Mouse (Mus musculus) limb, embryonic 13.5 days (tissue): ENCODE measurements at regions not wholly inside any gene's neighbourhood (a gene's known extent, or its start where the extent isn't known, plus 50 kb on each side); places are given as distances from the start of the nearest gene placed in this dataset.

Experiments used
- ATAC-seq: fragments of 200-750 bp; cut with Nextera tagmentation; 2 replicates; pipeline ENCODE4 v1.8.0; 2017; ENCODE audit warnings: low read depth, moderate number of reproducible peaks, moderate TSS enrichment; ENCODE audit not compliant: low FRiP score
- H3K27ac ChIP-seq: fragments of 300-500 bp; sonication (generic); 2 replicates; pipeline ENCODE4 v1.5.1; 2015; ENCODE audit warnings: inconsistent platforms, mild to moderate bottlenecking, moderate library complexity
- H3K27me3 ChIP-seq: fragments of 300-500 bp; sonication (generic); 2 replicates; pipeline ENCODE4 v1.6.1; 2015; ENCODE audit warnings: mild to moderate bottlenecking, inconsistent platforms
- H3K36me3 ChIP-seq: fragments of 300-500 bp; sonication (generic); 2 replicates; pipeline ENCODE4 v1.6.1; 2015; ENCODE audit warnings: inconsistent platforms, mild to moderate bottlenecking, moderate library complexity
- H3K4me1 ChIP-seq: fragments of 300-500 bp; sonication (generic); 2 replicates; pipeline ENCODE4 v1.6.1; 2015; ENCODE audit warnings: inconsistent platforms
- H3K4me2 ChIP-seq: fragments of 300-500 bp; sonication (generic); replicated peaks from 2 replicates; pipeline ENCODE4 v1.6.1; 2015; ENCODE audit warnings: inconsistent platforms, mild to moderate bottlenecking, moderate library complexity
- H3K4me3 ChIP-seq: fragments of 300-500 bp; sonication (generic); 2 replicates; pipeline ENCODE4 v1.5.1; 2015; ENCODE audit warnings: moderate library complexity, mild to moderate bottlenecking, inconsistent platforms
- H3K9ac ChIP-seq: fragments of 300-500 bp; sonication (generic); 2 replicates; pipeline ENCODE4 v1.6.1; 2015; ENCODE audit warnings: mild to moderate bottlenecking, inconsistent platforms
- H3K9me3 ChIP-seq: fragments of 300-500 bp; sonication (generic); 2 replicates; pipeline ENCODE4 v1.6.1; 2016; ENCODE audit warnings: inconsistent platforms
- WGBS: fragments of 180-500 bp; shearing (Covaris S2); methylation state at CpG from one replicate; pipeline ENCODE4 v1.1.7; 2015; 5-methylcytosine and 5-hydroxymethylcytosine counted together

DNA sequence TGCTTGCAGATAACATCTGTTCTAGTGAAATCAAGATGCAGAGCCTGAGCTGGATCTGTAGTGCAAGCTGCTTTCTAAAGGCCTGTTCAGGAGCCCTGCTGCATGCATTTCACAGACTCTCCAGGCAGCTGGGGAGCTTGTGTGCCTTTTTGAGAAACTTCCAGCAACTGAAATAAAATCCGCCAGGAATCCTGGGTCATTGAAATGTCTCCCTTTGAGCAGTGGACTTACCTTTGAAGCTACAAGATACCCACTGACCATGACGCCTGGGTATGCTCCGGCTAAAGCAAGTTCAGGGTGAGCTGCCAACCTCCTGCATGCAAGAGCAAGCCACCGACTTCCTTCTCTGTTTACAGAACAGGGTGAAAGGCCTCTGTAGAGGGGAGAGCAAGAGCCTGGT is 278.7 kb downstream of the Cenpw start:
- ATAC-seq = peak; percentile 28; the same call in 1 of the 2 replicates
- Histone ChIP-seq H3K9me3 (no peaks in the 10 kb centered on the region), H3K36me3 (no peaks in the 10 kb centered on the region), H3K4me2 (no peak overlapping the region), H3K4me1 (no peaks in the 10 kb centered on the region), H3K9ac (no peak overlapping the region), H3K27ac (no peak overlapping the region), H3K27me3 (no peaks in the 10 kb centered on the region), H3K4me3 (no peak overlapping the region)
- WGBS = 22% methylated on average over 4 of the region's 4 CpGs

DNA sequence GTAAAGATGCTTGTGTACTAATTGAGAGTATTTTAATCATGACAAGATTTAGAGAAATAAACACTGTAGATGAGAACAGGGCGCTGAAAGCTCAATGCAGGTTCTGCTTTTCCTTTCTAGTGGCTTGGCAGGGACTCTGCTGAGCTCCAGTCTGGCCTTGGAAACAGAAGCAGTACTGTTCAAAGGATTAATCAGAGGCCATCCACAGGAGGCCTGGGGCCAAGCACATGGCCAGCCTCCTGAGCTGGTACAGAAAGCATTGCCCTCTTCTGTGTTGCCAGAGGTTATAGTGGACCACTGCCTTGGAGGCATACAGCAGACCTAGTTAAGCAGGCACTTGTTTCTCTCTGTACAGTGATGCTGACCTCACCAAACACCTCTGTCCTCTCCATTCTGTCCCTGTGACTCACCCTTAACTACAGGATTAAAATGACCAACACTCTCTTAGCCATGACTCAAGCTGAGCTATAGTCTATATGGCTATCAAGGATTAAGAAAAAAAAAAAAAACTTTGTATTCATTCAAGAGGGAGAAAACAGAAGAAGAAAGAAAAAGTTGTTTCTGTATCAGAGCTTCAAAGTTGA is 302.5 kb downstream of the Cenpw start:
- no peak overlapping the region for H3K4me2 ChIP-seq
- no peaks in the 10 kb centered on the region for H3K9me3 ChIP-seq
- H3K27ac ChIP-seq = no peak overlapping the region
- no peaks in the 10 kb centered on the region for H3K4me1 ChIP-seq
- no peaks in the 10 kb centered on the region for H3K27me3 ChIP-seq
- no peak overlapping the region for H3K4me3 ChIP-seq
- ATAC-seq = no peak
- 37% methylated on average over 1 of the region's 1 CpGs for WGBS
- H3K9ac ChIP-seq = no peak overlapping the region
- no peaks in the 10 kb centered on the region for H3K36me3 ChIP-seq

DNA sequence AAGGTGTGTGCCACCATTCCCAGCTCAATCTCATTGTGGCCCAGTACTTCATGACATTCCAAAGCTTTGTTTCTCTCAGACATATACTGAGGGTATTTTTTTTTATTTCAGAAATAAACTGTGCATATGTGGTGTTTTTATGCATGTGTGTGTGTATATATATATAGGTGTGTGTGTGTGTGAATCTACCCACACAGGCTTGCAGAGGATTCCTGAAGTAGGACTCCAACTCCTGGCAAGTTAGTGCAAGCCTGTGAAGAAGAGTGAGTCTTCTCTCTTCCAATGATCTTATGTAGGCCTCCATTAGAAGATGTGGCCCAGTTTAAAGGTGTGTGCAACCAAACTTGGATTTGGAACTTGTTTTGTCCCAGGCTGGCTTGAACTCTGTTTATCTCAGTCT is 328.9 kb upstream of the Rspo3 start:
- no peaks in the 10 kb centered on the region for H3K27me3 ChIP-seq
- no peak overlapping the region for H3K4me2 ChIP-seq
- no peaks in the 10 kb centered on the region for H3K9me3 ChIP-seq
- no peak overlapping the region for H3K4me3 ChIP-seq
- no peak for ATAC-seq
- no peak overlapping the region for H3K27ac ChIP-seq
- H3K36me3 ChIP-seq = no peaks in the 10 kb centered on the region
- H3K9ac ChIP-seq = no peak overlapping the region
- no peaks in the 10 kb centered on the region for H3K4me1 ChIP-seq

DNA sequence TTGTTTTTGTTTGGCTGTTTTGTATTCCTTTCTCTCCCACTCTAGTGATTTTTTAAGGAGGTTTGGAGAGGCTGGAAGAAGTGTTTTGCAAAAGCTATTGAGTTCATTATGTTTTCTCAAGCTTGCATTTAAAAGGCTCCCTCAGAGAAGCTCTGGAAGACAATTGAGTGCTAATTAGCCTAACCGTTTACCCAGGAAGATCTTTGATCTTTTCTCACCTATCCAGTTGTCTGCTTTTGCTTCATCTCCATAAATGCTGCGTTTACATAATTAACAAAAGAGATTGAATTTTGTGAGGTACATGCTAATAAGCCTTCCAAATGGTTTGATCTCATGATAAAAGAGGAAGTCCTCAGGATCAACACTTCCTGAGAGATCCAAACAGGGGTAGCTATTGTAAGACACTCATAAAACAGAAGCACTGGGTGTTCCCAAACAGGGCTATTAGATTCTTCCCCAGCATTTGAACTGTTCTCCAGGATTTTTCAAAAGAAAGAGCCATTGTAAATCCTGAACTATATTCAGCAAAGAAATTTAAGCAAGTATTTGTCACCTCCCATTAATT is 320.2 kb upstream of the Rspo3 start:
- no peak overlapping the region for H3K4me2 ChIP-seq
- no peak overlapping the region for H3K4me3 ChIP-seq
- H3K27ac ChIP-seq = no peak overlapping the region
- H3K9me3 ChIP-seq = no peaks in the 10 kb centered on the region
- no peaks in the 10 kb centered on the region for H3K36me3 ChIP-seq
- H3K4me1 ChIP-seq = 0 out of 2 replicates have a peak, but pooled peaks cover 4% of the 10 kb centered on the region
- H3K27me3 ChIP-seq = no peaks in the 10 kb centered on the region
- H3K9ac ChIP-seq = no peak overlapping the region
- WGBS = 4% methylated on average over 2 of the region's 2 CpGs
- no peak for ATAC-seq

DNA sequence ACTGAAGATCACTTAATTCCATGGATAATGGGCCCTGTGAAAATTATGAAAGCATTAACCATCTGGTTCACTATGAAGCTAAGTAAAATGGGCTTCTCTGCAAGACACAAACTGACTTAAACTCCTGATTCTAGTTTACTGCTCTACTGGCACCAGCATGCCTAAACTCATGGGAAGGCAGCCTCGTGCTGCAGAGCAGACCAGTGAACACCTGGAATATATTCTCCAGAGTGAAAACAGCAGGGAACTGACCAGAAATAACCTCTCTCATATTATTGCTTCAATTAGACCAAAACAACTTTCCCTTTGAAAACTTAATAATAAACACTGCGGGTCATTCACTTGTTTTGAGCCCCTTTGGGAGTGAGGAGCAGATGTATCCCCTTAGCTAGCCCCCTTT is 316.8 kb upstream of the Rspo3 start:
- no peak overlapping the region for H3K9ac ChIP-seq
- no peaks in the 10 kb centered on the region for H3K36me3 ChIP-seq
- 3% methylated on average over 2 of the region's 2 CpGs for WGBS
- H3K4me2 ChIP-seq = no peak overlapping the region
- no peak for ATAC-seq
- no peaks in the 10 kb centered on the region for H3K27me3 ChIP-seq
- H3K4me3 ChIP-seq = no peak overlapping the region
- H3K4me1 ChIP-seq = 0 out of 2 replicates have a peak, but pooled peaks cover 4% of the 10 kb centered on the region
- no peak overlapping the region for H3K27ac ChIP-seq
- H3K9me3 ChIP-seq = no peaks in the 10 kb centered on the region

DNA sequence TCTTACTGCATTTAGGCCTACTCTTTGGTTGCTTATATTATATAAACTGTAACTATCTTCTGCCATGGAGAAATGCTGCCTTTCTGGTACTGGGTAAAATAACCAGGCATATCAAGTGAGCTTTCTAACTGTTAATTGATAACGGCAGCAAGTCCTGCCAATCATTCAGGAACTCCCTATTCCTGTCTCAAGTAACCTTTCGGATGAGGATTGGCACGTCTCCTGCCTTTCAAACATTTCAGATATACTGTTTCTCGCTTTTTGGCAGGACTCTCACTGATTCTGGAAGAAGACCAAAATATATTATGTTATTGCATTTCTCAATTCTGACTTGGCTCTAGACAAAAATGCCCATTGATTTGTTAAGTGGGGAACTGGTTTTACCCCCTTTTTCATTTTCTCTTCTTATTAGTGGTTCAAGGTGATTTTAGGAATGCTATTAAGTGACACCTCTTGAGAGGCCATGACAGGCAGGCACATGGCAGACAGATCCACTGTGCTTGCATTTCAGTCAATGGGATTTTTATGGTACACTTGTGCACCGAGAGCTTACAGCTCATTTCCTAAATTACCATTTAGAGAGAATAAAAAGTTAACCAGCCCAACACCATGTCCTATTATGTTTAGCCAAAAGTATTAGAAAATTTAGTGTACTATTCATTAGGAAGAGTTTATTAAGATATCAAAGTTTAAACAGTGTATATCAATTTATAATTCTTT is 289.4 kb upstream of the Rspo3 start:
- Histone ChIP-seq H3K4me3 (no peak overlapping the region), H3K36me3 (no peaks in the 10 kb centered on the region), H3K27ac (no peak overlapping the region), H3K4me1 (no peaks in the 10 kb centered on the region), H3K9ac (no peak overlapping the region), H3K9me3 (no peaks in the 10 kb centered on the region), H3K4me2 (no peak overlapping the region), H3K27me3 (no peaks in the 10 kb centered on the region)
- peak; percentile 51; the same call in 1 of the 2 replicates for ATAC-seq
- WGBS = 38% methylated on average over 5 of the region's 5 CpGs

DNA sequence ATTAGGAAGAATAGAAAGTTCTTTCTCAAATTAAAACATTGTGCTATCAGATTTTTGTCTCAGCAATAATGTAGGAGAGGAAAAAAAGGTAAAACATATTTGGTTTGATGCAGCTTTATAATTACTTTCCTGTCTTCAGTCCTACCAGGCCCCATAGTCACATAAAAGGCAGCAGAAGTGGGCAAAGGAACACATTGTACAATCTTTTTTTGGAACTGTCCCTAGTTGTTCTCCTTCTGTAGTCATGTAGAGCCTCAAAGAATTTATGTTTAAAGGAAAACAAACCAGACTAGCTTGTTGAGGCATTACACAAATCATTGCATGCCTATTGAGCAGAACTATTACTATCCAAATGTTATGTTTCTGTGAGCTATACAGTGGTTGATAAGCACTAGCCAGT is 288.7 kb upstream of the Rspo3 start:
- Histone ChIP-seq H3K4me1 (no peaks in the 10 kb centered on the region), H3K27ac (no peak overlapping the region), H3K9ac (no peak overlapping the region), H3K9me3 (no peaks in the 10 kb centered on the region), H3K4me2 (no peak overlapping the region), H3K27me3 (no peaks in the 10 kb centered on the region), H3K4me3 (no peak overlapping the region), H3K36me3 (no peaks in the 10 kb centered on the region)
- no peak for ATAC-seq

DNA sequence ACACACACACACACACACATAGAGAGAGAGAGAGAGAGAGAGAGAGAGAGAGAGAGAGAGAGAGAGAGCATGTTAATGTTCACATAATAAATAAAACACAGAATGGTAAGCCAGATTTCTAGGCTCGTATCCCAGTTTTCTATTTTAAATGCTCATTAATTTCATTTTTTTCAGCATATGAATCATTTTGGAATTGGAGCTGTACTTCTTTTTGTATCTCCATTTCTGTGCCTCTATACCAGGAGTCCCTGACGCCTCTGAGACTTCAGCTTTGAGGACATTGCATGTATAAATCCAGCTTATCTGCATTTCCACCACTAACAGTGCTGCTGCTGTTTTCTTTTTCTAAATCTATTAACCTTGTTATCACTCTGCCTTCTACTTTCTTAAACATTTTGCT is 287.5 kb upstream of the Rspo3 start:
- Histone ChIP-seq H3K27ac (no peak overlapping the region), H3K9me3 (no peaks in the 10 kb centered on the region), H3K36me3 (no peaks in the 10 kb centered on the region), H3K27me3 (no peaks in the 10 kb centered on the region), H3K4me1 (no peaks in the 10 kb centered on the region), H3K4me3 (no peak overlapping the region), H3K4me2 (no peak overlapping the region), H3K9ac (no peak overlapping the region)
- ATAC-seq = no peak
- WGBS = 85% methylated on average over 2 of the region's 2 CpGs

DNA sequence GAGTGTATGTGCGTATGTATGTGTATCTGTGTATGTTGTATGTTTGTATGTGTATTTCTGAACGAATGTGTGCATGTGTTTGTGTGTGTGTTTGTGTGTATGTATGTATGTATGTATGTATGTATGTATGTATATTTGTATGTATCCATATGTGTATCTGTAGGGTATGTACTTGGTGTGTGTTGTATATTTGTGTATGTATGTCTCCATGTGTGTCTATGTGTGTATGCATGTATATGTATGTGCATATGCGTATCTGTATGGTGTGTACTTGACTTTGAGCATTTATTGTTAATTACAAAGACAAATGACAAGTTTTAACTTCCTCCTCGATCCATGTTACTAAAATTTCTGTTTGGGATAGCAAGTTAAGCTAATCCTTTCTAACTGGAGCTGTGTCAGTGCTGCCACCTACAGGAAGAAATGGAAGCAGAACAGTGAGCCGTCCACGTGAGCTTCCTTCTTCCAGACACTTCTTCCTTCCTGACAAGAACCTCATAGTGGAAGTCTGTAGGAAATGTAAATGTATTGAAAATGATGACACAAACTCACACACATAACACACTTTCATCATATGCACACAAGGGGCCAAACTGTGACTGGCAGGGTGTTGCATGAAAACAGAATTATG is 268.4 kb upstream of the Rspo3 start:
- Histone ChIP-seq H3K27me3 (no peaks in the 10 kb centered on the region), H3K27ac (no peak overlapping the region), H3K4me3 (no peak overlapping the region), H3K9me3 (no peaks in the 10 kb centered on the region), H3K4me1 (peaks cover 6% of the 10 kb centered on the region; the same call in 1 of the 2 replicates), H3K9ac (no peak overlapping the region), H3K4me2 (no peak overlapping the region), H3K36me3 (no peaks in the 10 kb centered on the region)
- peak; percentile 61; the same call in 1 of the 2 replicates for ATAC-seq
- WGBS = 42% methylated on average over 6 of the region's 6 CpGs

DNA sequence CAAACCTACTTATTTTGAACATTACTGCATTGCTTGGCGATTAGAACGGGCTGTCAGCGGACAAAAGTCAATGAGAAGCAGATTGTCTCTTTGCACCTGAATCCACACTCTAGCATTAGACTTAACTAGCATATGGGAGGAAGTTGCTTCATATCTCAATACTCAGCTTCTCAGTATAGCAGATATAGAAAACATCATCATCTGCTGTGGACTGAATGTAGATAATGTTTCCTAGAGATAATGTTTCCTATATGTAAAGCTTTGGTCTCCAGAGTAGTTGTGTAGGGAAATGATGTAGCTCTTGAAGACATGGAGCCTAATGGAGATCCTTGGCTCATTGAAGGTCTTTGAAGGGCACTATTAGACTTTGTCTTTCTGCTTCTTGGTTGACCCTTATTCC is 267.0 kb upstream of the Rspo3 start:
- peaks cover 6% of the 10 kb centered on the region; the same call in 1 of the 2 replicates for H3K4me1 ChIP-seq
- no peak overlapping the region for H3K27ac ChIP-seq
- H3K27me3 ChIP-seq = no peaks in the 10 kb centered on the region
- H3K36me3 ChIP-seq = no peaks in the 10 kb centered on the region
- no peak overlapping the region for H3K4me3 ChIP-seq
- H3K4me2 ChIP-seq = no peak overlapping the region
- H3K9me3 ChIP-seq = no peaks in the 10 kb centered on the region
- no peak for ATAC-seq
- 84% methylated on average over 3 of the region's 3 CpGs for WGBS
- H3K9ac ChIP-seq = no peak overlapping the region

DNA sequence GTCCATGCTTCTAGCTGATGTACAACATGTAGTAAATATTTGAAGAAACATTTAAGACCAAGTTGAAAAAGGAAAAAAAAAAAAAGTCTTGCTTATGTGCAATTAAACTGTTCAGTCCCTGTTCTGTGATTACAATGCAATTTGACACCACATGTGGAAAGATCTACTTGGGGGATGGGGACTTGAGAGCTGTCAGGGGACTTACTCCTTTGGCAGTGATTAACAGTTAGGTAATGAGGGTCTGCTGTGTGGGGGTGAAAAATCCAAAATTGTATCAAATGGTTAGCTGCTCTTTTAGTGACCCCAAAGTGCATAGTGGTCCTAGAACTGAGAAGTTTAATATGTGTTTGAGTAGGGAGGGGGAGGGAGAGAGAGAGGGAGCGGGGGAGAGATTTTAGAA is 259.0 kb upstream of the Rspo3 start:
- Histone ChIP-seq H3K27ac (no peak overlapping the region), H3K27me3 (no peaks in the 10 kb centered on the region), H3K4me1 (0 out of 2 replicates have a peak, but pooled peaks cover 9% of the 10 kb centered on the region), H3K9me3 (no peaks in the 10 kb centered on the region), H3K36me3 (no peaks in the 10 kb centered on the region), H3K4me3 (no peak overlapping the region), H3K4me2 (no peak overlapping the region), H3K9ac (no peak overlapping the region)
- peak; percentile 54 for ATAC-seq
- WGBS = 57% methylated on average over 1 of the region's 1 CpGs

DNA sequence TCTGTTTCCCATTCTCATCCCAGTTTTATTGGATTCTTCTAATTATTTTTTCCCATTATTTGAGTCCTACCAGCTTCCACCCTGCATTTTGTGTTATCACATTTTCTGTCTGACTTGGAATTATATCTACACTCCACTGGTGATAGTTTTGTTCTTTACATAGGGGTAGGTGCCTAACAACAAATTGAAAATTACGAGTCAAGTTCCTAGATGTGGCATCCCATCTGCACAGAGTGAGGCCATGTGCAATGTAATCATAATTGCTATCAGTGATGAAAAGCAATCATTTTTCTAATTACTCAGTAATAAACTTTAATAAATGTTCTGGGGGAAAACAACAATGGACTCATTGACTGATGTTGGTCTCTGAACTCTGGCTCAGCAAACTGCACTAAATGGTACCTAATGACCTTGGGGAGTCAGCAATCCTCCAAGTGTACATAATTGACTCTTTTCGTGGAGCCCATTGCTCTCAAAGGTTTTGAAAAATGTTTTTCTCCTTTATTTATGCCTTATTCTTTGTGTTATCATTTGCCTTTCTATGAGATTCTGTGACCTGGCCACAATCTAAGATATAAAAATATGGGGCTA is 250.6 kb upstream of the Rspo3 start:
- no peak for ATAC-seq
- H3K27ac ChIP-seq = no peak overlapping the region
- 47% methylated on average over 2 of the region's 2 CpGs for WGBS

More for the DNA sequence above, 250.6 kb upstream of the Rspo3 start:
- H3K4me3 ChIP-seq = no peak overlapping the region
- no peaks in the 10 kb centered on the region for H3K4me1 ChIP-seq
- no peak overlapping the region for H3K9ac ChIP-seq
- no peaks in the 10 kb centered on the region for H3K27me3 ChIP-seq
- no peaks in the 10 kb centered on the region for H3K36me3 ChIP-seq
- H3K9me3 ChIP-seq = no peaks in the 10 kb centered on the region
- H3K4me2 ChIP-seq = no peak overlapping the region
